Mouse (Mus musculus) hindbrain, embryonic 12.5 days (tissue): ENCODE results near the gene Hdhd5. TPM values are rescaled to one million over a fixed set of nuclear protein-coding genes. Genes with fewer than 3 reads are reported as not detected.

Experiments
- ATAC-seq: fragments of 200-750 bp; cut with Nextera tagmentation; 2 replicates; pipeline ENCODE4 v1.8.0; 2017; ENCODE audit warnings: moderate TSS enrichment; ENCODE audit not compliant: low FRiP score
- H3K27ac ChIP-seq: fragments of 300-500 bp; sonication (generic); 2 replicates; pipeline ENCODE4 v1.5.1; 2016; ENCODE audit warnings: mild to moderate bottlenecking
- H3K27me3 ChIP-seq: fragments of 300-500 bp; sonication (generic); 2 replicates; pipeline ENCODE4 v1.6.1; 2016; ENCODE audit warnings: mild to moderate bottlenecking
- H3K36me3 ChIP-seq: fragments of 300-500 bp; sonication (generic); 2 replicates; pipeline ENCODE4 v1.6.1; 2016; ENCODE audit warnings: mild to moderate bottlenecking
- H3K4me1 ChIP-seq: fragments of 300-500 bp; sonication (generic); 2 replicates; pipeline ENCODE4 v1.6.1; 2016
- H3K4me2 ChIP-seq: fragments of 300-500 bp; sonication (generic); replicated peaks from 2 replicates; pipeline ENCODE4 v1.6.1; 2016; ENCODE audit warnings: mild to moderate bottlenecking
- H3K4me3 ChIP-seq: fragments of 300-500 bp; sonication (generic); 2 replicates; pipeline ENCODE4 v1.5.1; 2016; ENCODE audit warnings: mild to moderate bottlenecking
- H3K9ac ChIP-seq: fragments of 300-500 bp; sonication (generic); 2 replicates; pipeline ENCODE4 v1.6.1; 2016; ENCODE audit warnings: mild to moderate bottlenecking, moderate library complexity
- H3K9me3 ChIP-seq: fragments of 300-500 bp; sonication (generic); replicated peaks from 2 replicates; pipeline ENCODE4 v1.6.1; 2016; ENCODE audit warnings: mild to moderate bottlenecking
- WGBS: fragments of 180-500 bp; shearing (Covaris S2); methylation state at CpG from one replicate; pipeline ENCODE4 v1.1.7; 2016; 5-methylcytosine and 5-hydroxymethylcytosine counted together
- polyA plus RNA-seq: library from polyadenylated mRNA; unstranded; fragments of >200 nt; fragmentation: Nextera tagmentation; extraction: Ambion mirVana; gene quantifications from 2 replicates; pipeline ENCODE4 v1.2.1, GENCODE M21; 2016

Gene Hdhd5
- polyA plus RNA-seq, 1 experiment from 2014 or later, result 19.5 TPM

DNA sequence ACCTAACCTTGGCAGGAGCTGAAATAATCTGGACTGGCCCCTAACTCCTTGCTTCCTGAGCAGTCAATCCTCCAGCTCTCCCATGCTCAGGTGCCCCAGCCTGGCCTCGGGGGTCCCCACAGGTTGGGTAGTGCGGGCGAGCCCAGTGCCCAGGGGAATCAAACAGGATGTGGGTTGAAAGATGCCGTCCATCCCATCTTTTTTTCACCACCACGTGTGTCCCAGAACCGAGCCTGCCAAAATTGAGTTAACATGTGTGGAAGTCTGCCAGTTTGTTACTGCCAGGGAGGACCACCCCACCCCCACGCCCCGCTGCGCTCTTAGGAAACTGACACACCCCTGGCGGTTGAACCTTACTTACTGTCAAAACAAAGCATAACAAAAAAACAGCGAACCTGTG, 67.2 kb downstream of the Hdhd5 start:
- peak overlapping the region; percentile 57 for H3K4me3 ChIP-seq
- 4% methylated on average over 11 of the region's 11 CpGs for WGBS
- peak overlapping the region; percentile 72 for H3K4me2 ChIP-seq
- H3K36me3 ChIP-seq, result no peaks in the 10 kb centered on the region
- peaks cover 46% of the 10 kb centered on the region for H3K27me3 ChIP-seq
- H3K27ac ChIP-seq, result no peak overlapping the region
- peak overlapping the region; percentile 65; the same call in 1 of the 2 replicates for H3K9ac ChIP-seq
- peak; percentile 33; the same call in 1 of the 2 replicates for ATAC-seq
- peaks cover 12% of the 10 kb centered on the region for H3K4me1 ChIP-seq
- H3K9me3 ChIP-seq, result no peaks in the 10 kb centered on the region

DNA sequence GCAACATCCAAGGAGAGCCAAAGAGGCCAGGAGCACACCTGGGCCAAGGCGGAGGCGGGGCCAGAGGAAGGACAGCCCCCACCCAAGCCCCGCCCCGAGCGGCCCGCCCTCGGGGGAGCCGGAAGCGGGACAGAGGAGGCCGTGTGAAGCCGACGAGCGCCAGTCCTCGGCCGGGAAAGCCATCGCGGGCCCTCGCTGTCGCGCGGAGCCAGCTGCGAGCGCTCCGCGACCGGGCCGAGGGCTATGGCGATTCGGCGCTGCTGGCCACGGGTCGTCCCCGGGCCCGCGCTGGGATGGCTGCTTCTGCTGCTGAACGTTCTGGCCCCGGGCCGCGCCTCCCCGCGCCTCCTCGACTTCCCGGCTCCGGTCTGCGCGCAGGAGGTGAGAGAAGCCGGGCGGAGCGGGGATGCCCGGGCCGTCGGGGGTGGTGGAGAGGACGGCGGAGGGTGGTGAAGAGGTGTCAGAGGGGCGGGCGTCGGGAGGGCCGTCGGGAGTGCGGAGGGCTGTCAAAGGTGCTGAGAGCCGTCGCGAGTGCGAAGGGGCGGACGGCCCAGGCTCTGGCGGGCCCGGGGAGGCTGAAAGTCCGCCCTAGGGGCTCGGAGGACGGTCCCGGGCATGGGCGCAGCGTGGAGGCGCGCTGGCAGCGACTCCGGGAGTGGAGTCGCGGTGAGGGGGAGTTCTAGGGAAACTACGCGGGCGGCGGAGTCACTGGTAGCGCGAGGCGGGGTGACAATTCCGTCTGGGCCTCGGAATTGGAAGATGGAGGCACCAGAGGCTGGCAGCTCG, 67.8 kb downstream of the Hdhd5 start, which contains the start of gene Il17ra:
TSS of gene Il17ra (plus strand) at position 162 of the 786 bp plus-strand sequence.
- 0 out of 2 replicates have a peak within 1 kb of the TSS, but pooled peaks have one; percentile 8 for H3K27ac ChIP-seq
- H3K9ac ChIP-seq, result peak within 1 kb of the TSS; percentile 65
- ATAC-seq, result peak; percentile 77
- H3K4me3 ChIP-seq, result peak within 1 kb of the TSS; percentile 57
- H3K27me3 ChIP-seq, result peaks cover 46% of the 10 kb centered on the region
- under 1% methylated on average over 82 of the region's 90 CpGs for WGBS
- H3K36me3 ChIP-seq, result no peaks in the 10 kb centered on the region
- peaks cover 12% of the 10 kb centered on the region for H3K4me1 ChIP-seq
- no peaks in the 10 kb centered on the region for H3K9me3 ChIP-seq
- peak within 1 kb of the TSS; percentile 72 for H3K4me2 ChIP-seq

DNA sequence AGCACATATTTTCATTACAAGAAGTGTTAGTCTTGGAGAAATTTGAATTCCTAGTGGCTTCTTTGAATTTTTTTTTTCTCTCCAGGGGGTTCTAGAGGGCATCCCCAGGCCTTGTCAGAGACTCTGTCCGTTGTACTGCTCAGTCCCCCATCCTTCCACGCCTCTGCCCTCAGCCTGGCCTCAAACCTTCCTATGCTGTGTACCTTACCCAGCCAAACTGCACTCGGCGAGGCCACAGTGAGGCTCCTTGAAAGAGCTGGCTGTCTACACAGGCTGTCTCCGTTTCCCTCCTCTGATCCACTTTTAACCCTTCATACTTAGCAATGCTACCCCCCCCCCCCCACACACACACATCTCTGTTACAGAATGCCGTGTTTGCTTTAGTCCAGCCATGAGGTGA, 68.9 kb downstream of the Hdhd5 start:
- Histone ChIP-seq H3K4me2 (no peak overlapping the region), H3K27me3 (peaks cover 46% of the 10 kb centered on the region)
- ATAC-seq, result no peak

DNA sequence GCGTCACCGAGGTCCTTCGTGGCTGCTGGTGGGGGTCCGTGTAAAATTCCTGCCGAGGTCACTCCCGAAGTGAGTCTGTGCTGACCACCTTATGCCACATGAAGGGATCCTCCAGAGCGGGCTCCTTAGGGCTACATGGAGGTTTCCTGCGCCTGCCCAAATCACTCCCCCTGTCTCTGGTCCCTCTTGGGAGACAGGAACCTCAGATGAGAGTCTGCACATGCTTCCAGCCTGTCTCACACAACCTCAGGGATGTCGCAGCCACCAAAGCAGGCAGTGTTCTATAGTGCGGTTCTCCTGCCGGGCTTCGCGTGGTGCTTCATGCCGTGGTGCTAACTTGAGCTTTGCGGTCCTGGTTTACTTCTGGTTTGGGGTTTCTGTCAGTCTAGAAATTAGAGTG, 69.9 kb downstream of the Hdhd5 start:
- Histone ChIP-seq H3K9me3 (no peaks in the 10 kb centered on the region), H3K36me3 (no peaks in the 10 kb centered on the region), H3K4me3 (no peak overlapping the region), H3K9ac (no peak overlapping the region), H3K4me2 (no peak overlapping the region), H3K4me1 (peaks cover 12% of the 10 kb centered on the region), H3K27me3 (peaks cover 46% of the 10 kb centered on the region), H3K27ac (no peak overlapping the region)
- ATAC-seq, result no peak
- 62% methylated on average over 15 of the region's 15 CpGs for WGBS

More for the DNA sequence above, 68.9 kb downstream of the Hdhd5 start:
- Histone ChIP-seq H3K36me3 (no peaks in the 10 kb centered on the region), H3K4me3 (no peak overlapping the region), H3K4me1 (peaks cover 12% of the 10 kb centered on the region), H3K9me3 (no peaks in the 10 kb centered on the region), H3K27ac (no peak overlapping the region), H3K9ac (no peak overlapping the region)
- WGBS, result 55% methylated on average over 6 of the region's 6 CpGs

Other genes starting within 250 kb of the Hdhd5 start
- gene D330020A13Rik, start 237.0 kb downstream of the Hdhd5 start, polyA plus RNA-seq, result 0.65 and 0.81 TPM in 2 replicates
- gene B4galnt3, start 236.8 kb downstream of the Hdhd5 start, polyA plus RNA-seq, result 0.66 and 1.2 TPM in 2 replicates
- 59.6 and 62.2 TPM in 2 replicates for gene Kdm5a, start 167.2 kb downstream of the Hdhd5 start, polyA plus RNA-seq
- 20.1 and 24.0 TPM in 2 replicates for gene Ccdc77, start 166.9 kb downstream of the Hdhd5 start, polyA plus RNA-seq
- 11.4 and 12.3 TPM in 2 replicates for gene Il17ra, start 68.1 kb downstream of the Hdhd5 start, polyA plus RNA-seq
- 3.2 and 4.1 TPM in 2 replicates for gene Tmem121b, start 37.5 kb downstream of the Hdhd5 start, polyA plus RNA-seq
- 15.2 and 15.7 TPM in 2 replicates for gene Cecr2, start 135.1 kb upstream of the Hdhd5 start, polyA plus RNA-seq
- 2.2 and 2.9 TPM in 2 replicates for gene Slc25a18, start 242.3 kb upstream of the Hdhd5 start, polyA plus RNA-seq